Mouse (Mus musculus) liver, postnatal 0 days (tissue): ENCODE data around the gene Pold1. TPM values are rescaled to one million over a fixed set of nuclear protein-coding genes. Genes with fewer than 3 reads are reported as not detected.
A peak's percentile ranks its signal among the peaks of the same experiment; 100 is the strongest.

Experiments
- ATAC-seq: fragments of 200-750 bp; cut with Nextera tagmentation; 2 replicates; pipeline ENCODE4 v1.8.0; 2017; ENCODE audit warnings: mild to moderate bottlenecking, moderate library complexity
- DNase-seq: peaks from one replicate; pipeline ENCODE4 v3.0.0-alpha.2; 2016
- H3K27ac ChIP-seq: fragments of 300-500 bp; sonication (generic); 2 replicates; pipeline ENCODE4 v1.5.1; 2014; ENCODE audit warnings: antibody characterized with exemption, moderate library complexity, mild to moderate bottlenecking, low read depth
- H3K27me3 ChIP-seq: fragments of 300-500 bp; sonication (generic); 2 replicates; pipeline ENCODE4 v1.6.1; 2014; ENCODE audit warnings: low read length, control low read depth, mixed read lengths; ENCODE audit not compliant: insufficient read depth
- H3K36me3 ChIP-seq: fragments of 300-500 bp; sonication (generic); replicated peaks from 2 replicates; pipeline ENCODE4 v1.6.1; 2014; ENCODE audit warnings: mild to moderate bottlenecking, control low read depth, low read length, moderate library complexity, mixed read lengths; ENCODE audit not compliant: insufficient read depth
- H3K4me1 ChIP-seq: fragments of 300-500 bp; sonication (generic); 2 replicates; pipeline ENCODE4 v1.6.1; 2014; ENCODE audit warnings: antibody characterized with exemption, mild to moderate bottlenecking, control low read depth; ENCODE audit not compliant: insufficient read depth
- H3K4me2 ChIP-seq: fragments of 300-500 bp; sonication (generic); 2 replicates; pipeline ENCODE4 v1.6.1; 2014; ENCODE audit warnings: low read depth, mild to moderate bottlenecking, low read length, moderate library complexity, mixed read lengths
- H3K4me3 ChIP-seq: fragments of 300-500 bp; sonication (generic); 2 replicates; pipeline ENCODE4 v1.5.1; 2014; ENCODE audit warnings: low read depth, low read length
- H3K9ac ChIP-seq: fragments of 300-500 bp; sonication (generic); replicated peaks from 2 replicates; pipeline ENCODE4 v1.6.1; 2014; ENCODE audit warnings: mild to moderate bottlenecking, moderate library complexity
- H3K9me3 ChIP-seq: fragments of 300-500 bp; sonication (generic); 2 replicates; pipeline ENCODE4 v1.6.1; 2016; ENCODE audit warnings: mild to moderate bottlenecking, control low read depth, low read length, mixed read lengths
- CTCF ChIP-seq: sonication (generic); IDR thresholded peaks from 2 replicates; pipeline ENCODE4 v1.5.1; 2016; ENCODE audit warnings: antibody characterized with exemption, low read depth
- EP300 ChIP-seq: IDR thresholded peaks from 2 replicates; pipeline ENCODE4 v1.6.1; 2016; ENCODE audit warnings: antibody characterized with exemption, low read depth, mild to moderate bottlenecking
- WGBS: fragments of 180-500 bp; shearing (Covaris S2); extraction: QIAGEN DNeasy Blood & Tissue Kit; methylation state at CpG from one replicate; pipeline ENCODE4 v1.1.7; 2014; ENCODE audit not compliant: insufficient replicate concordance; 5-methylcytosine and 5-hydroxymethylcytosine counted together
- polyA plus RNA-seq: library from polyadenylated mRNA; unstranded; fragments of >200 nt; fragmentation: Nextera tagmentation; extraction: Ambion mirVana; gene quantifications from 2 replicates; pipeline ENCODE4 v1.2.1, GENCODE M21; 2015

The Pold1 gene
- polyA plus RNA-seq, 1 experiment from 2014 or later: 25.1 TPM

DNA sequence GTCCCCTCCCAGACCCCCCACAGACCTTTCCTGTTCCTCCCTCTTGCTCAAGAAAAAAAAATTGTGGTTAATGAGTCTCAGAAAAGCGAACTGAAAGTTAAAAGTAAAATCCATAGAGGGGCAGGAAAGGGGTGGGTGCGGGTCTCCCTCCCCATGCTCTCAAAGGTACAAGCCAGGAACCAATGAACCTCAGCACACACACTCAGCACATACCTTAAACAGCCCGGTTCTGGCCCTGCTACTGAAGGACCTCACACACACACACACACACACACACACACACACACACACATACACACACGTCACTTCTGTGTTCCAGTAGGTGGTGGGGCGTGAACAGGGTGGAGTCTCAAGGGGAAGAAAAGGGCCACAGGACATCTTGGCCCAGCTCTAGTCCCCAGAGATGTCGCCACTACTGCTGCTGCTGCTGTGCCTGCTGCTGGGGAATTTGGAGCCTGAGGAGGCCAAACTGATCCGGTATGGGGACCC, 23.6 kb upstream of the Pold1 start, which contains the start of gene Napsa:
Gene Napsa, plus strand, starts transcription at position 168 of the 489 bp plus-strand sequence.
- TF ChIP-seq EP300 (no peak), CTCF (no peak)
- H3K36me3 ChIP-seq: no peaks in the 10 kb centered on the region
- peak; percentile 70 for DNase-seq
- ATAC-seq: peak; percentile 74
- 0 out of 2 replicates have a peak within 1 kb of the TSS, but pooled peaks have one; percentile 21 for H3K9ac ChIP-seq
- no peaks in the 10 kb centered on the region for H3K9me3 ChIP-seq
- H3K4me1 ChIP-seq: peaks cover 9% of the 10 kb centered on the region; the same call in 1 of the 2 replicates
- H3K4me3 ChIP-seq: peak within 1 kb of the TSS; percentile 36
- peak within 1 kb of the TSS; percentile 71 for H3K27ac ChIP-seq
- WGBS: 16% methylated on average over 7 of the region's 7 CpGs
- 0 out of 2 replicates have a peak, but pooled peaks cover 2% of the 10 kb centered on the region for H3K27me3 ChIP-seq
- H3K4me2 ChIP-seq: peak within 1 kb of the TSS; percentile 59

GRCm38 (mm10) chr7:44571811-44572210, 23.2 kb upstream of the Pold1 start:
- WGBS: 68% methylated on average over 4 of the region's 4 CpGs
- no peak overlapping the region for H3K9ac ChIP-seq
- peak overlapping the region; percentile 71 for H3K27ac ChIP-seq
- 0 out of 2 replicates have a peak, but pooled peaks cover 2% of the 10 kb centered on the region for H3K27me3 ChIP-seq
- H3K4me3 ChIP-seq: no peak overlapping the region
- peak overlapping the region; percentile 59 for H3K4me2 ChIP-seq
- TF ChIP-seq CTCF: no peak
- no peak for TF ChIP-seq EP300
- no peaks in the 10 kb centered on the region for H3K36me3 ChIP-seq
- H3K4me1 ChIP-seq: peaks cover 9% of the 10 kb centered on the region; the same call in 1 of the 2 replicates
- DNase-seq (no peak), ATAC-seq (no peak)
- H3K9me3 ChIP-seq: no peaks in the 10 kb centered on the region

- H3K27me3 ChIP-seq: 0 out of 2 replicates have a peak, but pooled peaks cover 2% of the 10 kb centered on the region
- DNase-seq: no peak
- no peaks in the 10 kb centered on the region for H3K36me3 ChIP-seq
- no peaks in the 10 kb centered on the region for H3K9me3 ChIP-seq
- no peak for ATAC-seq
- no peak overlapping the region for H3K9ac ChIP-seq
- H3K4me1 ChIP-seq: peaks cover 9% of the 10 kb centered on the region; the same call in 1 of the 2 replicates
- WGBS: 68% methylated on average over 6 of the region's 6 CpGs
- H3K4me3 ChIP-seq: no peak overlapping the region
- H3K27ac ChIP-seq: peak overlapping the region; percentile 71; the same call in 1 of the 2 replicates
- no peak for TF ChIP-seq CTCF
- TF ChIP-seq EP300: no peak
- H3K4me2 ChIP-seq: no peak overlapping the region
Measured at GRCm38 (mm10) chr7:44570989-44571388, 22.3 kb upstream of the Pold1 start.

DNA sequence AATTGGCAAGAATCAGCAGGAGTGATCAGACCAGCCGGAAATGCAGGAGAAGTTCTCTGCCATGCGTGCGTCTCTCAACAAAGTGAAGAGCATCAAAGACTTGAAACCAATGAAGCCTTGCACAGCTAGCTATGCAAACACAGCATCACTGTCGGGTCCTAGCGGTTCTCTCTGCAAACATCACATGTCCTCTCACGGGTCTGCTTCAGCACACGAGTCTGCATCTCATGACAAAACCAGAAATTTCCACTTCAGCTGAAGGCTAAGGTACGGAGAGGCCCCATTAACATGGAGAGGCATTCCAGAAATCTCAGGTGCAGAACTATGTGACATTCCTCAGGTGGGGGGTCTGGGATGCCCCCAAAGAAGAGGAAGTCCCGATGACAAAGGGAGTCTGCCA, 20.2 kb upstream of the Pold1 start:
- no peak overlapping the region for H3K9ac ChIP-seq
- no peak for DNase-seq
- no peaks in the 10 kb centered on the region for H3K36me3 ChIP-seq
- H3K9me3 ChIP-seq: no peaks in the 10 kb centered on the region
- TF ChIP-seq CTCF (no peak), EP300 (no peak)
- H3K27ac ChIP-seq: no peak overlapping the region
- no peak overlapping the region for H3K4me3 ChIP-seq
- no peak overlapping the region for H3K4me2 ChIP-seq
- 59% methylated on average over 9 of the region's 9 CpGs for WGBS
- H3K4me1 ChIP-seq: peaks cover 8% of the 10 kb centered on the region; the same call in 1 of the 2 replicates
- 0 out of 2 replicates have a peak, but pooled peaks cover 2% of the 10 kb centered on the region for H3K27me3 ChIP-seq
- no peak for ATAC-seq

GRCm38 (mm10) chr7:44565414-44565813, 16.8 kb upstream of the Pold1 start:
- no peak overlapping the region for H3K9ac ChIP-seq
- H3K9me3 ChIP-seq: no peaks in the 10 kb centered on the region

DNA sequence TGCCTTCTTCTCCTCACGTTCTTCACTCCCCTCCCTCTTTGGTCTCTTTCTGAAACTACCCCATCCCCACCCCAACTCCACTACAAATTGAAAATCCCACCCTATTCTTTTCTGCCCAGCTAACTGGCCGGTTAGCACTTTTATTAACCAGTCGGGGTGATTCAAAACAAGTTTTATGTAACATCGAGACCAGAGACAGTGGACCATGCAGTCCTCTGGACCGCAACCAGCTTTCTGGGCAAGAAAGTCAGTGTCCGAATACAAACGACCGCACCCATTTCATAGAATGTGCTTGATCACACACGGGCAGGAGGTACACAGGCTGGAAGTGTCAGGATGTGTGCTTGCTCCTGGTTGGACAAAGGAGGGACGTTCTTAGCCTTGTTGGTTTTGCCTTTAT, 15.8 kb upstream of the Pold1 start:
- H3K9me3 ChIP-seq: no peaks in the 10 kb centered on the region
- 80% methylated on average over 10 of the region's 10 CpGs for WGBS
- peaks cover 6% of the 10 kb centered on the region; the same call in 1 of the 2 replicates for H3K4me1 ChIP-seq
- H3K27me3 ChIP-seq: 0 out of 2 replicates have a peak, but pooled peaks cover 2% of the 10 kb centered on the region
- no peak overlapping the region for H3K9ac ChIP-seq
- DNase-seq (no peak), ATAC-seq (no peak)
- H3K27ac ChIP-seq: no peak overlapping the region
- TF ChIP-seq CTCF (no peak), EP300 (no peak)
- no peaks in the 10 kb centered on the region for H3K36me3 ChIP-seq
- H3K4me3 ChIP-seq: no peak overlapping the region
- no peak overlapping the region for H3K4me2 ChIP-seq

More at GRCm38 (mm10) chr7:44565414-44565813, 16.8 kb upstream of the Pold1 start:
- Histone ChIP-seq H3K4me1 (peaks cover 5% of the 10 kb centered on the region; the same call in 1 of the 2 replicates), H3K27ac (no peak overlapping the region), H3K4me3 (no peak overlapping the region), H3K36me3 (no peaks in the 10 kb centered on the region), H3K4me2 (no peak overlapping the region), H3K27me3 (0 out of 2 replicates have a peak, but pooled peaks cover 2% of the 10 kb centered on the region)
- ATAC-seq (no peak), DNase-seq (no peak)
- 49% methylated on average over 6 of the region's 6 CpGs for WGBS
- TF ChIP-seq EP300: no peak
- no peak for TF ChIP-seq CTCF
